Mouse (Mus musculus) frontal cortex, postnatal 36 days (tissue): ENCODE results near the gene Dnaja3.

Experiments
- DNase-seq, 2 experiments: peaks; one replicate each; pipeline ENCODE4 v3.0.0; 2022; ENCODE audit warnings: low spot score in 2 of 2

The Dnaja3 gene

DNA sequence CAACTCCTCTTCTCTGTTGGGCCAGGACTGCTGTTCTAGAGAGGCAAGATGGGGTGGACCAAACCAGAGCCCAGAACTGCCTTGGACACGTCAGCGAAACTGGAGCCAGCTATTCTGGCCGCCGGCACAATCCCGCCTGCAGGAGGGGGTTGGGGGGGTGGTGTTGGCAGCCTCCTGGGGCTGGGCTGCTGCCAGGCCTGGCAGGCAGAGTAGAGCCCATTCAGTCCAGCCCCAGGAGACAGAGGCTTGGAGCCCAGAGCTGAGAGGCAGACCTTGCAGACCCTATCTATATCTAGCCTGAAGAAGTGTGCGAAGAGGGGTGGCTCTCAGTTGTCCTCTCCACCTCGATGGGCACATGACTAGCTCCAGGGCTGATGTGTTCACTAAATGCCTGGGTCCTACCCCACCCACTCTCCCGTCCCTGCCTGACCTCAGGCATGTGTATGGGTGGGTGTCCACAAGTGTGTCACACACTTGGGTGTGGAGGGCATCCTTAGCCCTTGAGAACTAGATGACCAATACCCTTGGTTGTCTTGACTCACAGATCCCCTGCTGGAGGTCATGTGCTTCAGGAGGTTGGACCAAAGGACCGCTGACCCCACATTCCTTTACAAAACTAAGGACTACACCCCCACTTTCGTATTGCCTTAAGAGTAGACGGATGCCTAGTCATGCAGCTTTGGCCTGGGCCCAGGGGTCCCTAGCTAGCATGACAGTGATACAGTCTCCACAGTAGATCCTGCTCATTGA is 4.1 kb downstream of the Dnaja3 start:
- DNase-seq: peak; percentile 76 to 81

DNA sequence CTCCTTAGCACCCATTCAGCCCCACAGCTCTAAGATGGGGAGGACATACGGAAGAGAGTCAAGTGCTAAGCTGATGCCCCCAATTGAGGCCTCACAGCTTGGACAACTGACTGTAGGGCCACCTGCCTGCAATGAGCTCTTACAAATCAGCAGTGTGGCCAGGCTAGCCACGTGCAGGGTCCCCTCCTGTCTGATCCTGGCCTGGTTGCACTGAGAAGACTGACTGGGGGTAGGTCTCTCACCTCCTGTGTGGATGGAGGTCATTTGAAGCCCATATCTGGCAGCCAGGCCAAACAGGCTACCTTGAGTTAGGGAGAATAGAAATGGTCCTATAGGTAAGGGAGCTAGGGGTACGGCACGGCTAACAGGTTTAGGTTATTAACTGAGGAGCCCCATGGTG is 6.1 kb downstream of the Dnaja3 start:
- DNase-seq: no peak

DNA sequence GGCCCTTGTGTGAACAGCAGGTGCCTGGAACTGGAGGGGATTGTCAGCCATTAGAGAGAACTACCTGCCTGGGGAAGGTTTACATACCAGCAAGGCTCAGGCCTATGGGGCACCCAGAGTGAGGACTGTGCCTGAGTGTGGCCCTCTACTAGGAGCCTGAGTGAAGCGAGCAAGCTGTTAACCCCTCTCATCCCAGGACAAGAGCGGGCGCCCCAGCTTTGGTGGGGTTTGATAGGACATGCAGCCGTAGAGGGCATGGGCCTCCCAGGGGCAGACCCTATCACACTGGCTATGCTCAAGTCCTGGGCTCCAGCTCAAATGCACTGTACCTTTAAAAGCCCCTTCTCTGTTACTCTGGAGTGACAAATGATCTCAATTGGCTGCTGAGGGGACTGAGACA is 7.0 kb downstream of the Dnaja3 start:
- DNase-seq: no peak

DNA sequence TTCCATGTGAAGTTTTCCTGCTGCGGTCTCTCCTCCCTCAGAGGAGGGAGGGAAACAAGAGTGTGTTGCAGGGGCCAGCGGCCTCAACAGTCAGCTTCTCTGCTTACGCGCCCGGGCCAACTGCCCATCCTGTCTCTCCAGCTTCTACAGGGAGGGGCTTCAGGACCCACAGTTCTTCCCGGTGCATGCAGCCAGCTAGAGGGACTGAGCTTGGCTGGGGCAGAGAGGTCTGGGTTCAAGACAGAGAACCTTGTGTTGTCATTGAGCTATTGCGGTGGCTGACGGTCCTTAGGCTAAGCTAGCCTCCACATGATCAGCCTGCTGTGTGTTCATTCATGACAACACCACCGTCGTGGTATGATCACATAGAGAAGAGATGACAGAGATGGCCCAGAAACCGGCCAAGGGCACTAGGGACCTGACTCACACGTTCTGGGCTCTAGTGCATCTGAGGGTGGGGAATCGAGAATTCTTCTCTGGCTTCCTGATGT is 7.9 kb downstream of the Dnaja3 start:
- no peak for DNase-seq

DNA sequence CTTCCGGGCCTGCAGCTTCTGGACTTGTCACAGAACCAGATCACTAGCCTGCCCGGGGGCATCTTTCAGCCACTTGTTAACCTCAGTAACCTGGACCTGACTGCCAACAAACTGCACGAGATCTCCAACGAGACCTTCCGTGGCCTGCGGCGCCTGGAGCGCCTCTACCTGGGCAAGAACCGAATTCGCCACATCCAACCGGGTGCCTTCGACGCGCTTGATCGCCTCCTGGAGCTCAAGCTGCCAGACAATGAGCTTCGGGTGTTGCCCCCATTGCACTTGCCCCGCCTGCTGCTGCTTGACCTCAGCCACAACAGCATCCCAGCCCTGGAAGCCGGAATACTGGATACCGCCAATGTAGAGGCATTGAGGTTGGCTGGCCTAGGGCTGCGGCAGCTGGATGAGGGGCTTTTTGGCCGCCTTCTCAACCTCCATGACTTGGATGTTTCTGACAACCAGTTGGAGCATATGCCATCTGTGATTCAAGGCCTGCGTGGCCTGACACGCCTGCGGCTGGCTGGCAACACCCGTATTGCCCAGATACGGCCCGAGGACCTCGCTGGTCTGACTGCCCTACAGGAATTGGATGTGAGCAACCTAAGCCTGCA is 8.7 kb downstream of the Dnaja3 start:
- DNase-seq: no peak

DNA sequence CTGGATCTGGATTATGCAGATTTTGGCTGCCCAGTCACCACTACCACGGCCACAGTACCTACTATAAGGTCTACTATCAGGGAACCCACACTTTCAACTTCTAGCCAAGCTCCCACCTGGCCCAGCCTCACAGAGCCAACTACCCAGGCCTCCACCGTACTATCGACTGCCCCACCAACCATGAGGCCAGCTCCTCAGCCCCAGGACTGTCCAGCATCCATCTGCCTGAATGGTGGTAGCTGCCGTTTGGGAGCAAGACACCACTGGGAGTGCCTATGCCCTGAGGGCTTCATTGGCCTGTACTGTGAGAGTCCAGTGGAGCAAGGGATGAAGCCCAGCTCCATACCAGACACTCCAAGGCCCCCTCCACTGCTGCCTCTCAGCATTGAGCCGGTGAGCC is 9.4 kb downstream of the Dnaja3 start:
- DNase-seq: no peak

DNA sequence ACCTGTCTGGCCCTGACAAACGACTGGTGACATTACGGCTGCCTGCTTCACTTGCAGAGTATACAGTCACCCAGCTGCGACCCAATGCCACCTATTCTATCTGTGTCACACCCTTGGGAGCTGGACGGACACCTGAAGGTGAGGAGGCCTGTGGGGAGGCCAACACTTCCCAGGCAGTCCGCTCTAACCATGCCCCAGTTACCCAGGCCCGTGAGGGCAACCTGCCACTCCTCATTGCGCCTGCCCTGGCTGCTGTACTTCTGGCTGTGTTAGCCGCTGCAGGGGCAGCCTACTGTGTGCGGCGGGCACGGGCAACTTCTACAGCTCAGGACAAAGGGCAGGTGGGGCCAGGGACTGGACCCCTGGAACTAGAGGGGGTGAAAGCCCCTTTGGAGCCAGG is 9.9 kb downstream of the Dnaja3 start:
- DNase-seq: no peak

DNA sequence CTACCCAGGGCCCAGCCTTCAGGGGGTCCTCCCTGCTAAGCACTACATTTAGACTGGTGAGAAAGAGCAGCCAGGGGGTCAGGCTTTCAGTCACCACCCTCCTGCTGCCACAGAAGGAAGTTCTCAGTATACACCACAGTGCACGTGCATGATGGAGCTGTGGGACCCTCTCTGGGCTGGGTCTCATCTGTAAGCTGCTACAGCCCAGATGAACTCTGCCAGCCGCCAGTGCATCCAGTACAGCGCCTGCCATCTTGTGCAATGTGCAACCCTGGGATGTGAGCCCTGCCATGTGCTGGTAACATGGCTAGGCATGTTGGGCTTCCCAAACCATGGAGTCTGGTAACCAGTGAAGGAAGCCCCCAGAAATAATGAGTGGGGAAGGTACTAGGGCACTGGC is 10.4 kb downstream of the Dnaja3 start:
- DNase-seq: no peak

DNA sequence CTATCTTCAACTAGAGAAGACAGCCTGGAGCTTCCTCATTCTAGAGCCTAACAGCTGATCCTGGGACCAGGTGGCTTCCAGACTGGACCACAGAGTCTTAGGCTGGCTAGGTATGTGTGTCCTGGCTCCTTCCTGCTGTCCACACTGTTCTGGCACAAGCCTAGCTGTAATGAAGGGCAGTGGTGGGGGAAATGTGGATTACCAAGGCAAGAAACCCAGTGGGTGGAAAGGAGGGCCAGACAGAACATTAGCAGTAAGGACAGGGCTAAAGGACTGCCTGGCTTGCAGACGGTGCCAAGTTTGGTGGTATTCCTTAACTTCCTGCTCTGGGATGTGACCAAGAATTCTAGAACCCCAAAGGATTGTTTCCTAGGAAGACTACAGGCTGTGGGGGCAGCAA is 11.3 kb downstream of the Dnaja3 start:
- DNase-seq: no peak

DNA sequence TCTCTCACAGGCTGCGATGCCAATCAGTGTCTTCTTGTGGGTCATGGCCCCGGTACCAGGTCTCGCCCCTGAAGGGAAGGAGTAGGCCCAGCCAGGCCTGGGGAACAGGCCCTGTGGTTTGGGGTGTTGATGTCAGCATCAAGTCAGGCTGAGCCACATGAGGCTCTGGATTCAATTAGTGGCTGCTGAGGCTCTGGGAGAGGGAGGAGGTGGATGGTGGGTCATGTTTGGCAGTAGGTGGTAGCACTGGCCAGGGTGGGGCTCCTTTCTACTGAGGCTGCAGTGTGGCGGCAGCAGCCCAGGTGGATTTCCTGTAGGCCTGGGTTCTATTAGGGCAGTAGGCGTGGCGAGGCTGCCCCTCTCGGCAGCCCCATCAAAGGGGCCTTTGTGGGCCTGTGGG is 11.8 kb downstream of the Dnaja3 start:
- no peak for DNase-seq

DNA sequence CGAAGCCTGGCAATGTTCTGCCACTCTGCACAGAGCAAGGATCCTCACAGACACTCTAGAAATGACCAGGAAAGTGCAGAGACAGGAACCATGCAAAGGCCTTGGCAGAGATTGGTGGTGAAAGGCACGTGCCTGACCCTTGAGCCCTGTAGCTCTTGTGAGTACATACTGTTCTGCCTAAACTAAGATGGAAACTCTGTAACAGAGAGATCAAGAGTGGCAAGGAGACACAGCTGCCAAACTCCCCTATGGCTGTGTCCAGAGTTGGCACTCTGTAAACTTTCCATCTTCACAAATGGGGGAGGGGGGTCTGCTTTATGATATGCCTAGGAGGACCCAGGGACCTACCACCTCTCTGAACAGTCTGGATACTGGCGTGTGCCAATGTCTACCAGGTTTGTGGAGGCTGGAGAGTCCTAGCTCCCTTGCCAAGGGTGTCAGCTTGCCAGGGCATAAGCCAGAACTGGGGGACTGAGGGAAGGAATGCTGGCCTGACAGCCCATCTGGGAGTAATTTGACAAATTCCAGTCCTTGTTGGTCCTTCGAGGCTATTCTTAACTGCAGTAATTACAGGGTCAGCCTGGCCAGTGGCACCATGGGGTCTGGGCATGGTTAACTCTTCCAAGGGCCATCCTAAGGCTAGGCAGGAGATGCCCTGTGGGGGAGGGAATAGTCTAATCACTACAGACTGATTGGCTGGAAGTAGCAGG is 13.1 kb downstream of the Dnaja3 start:
- DNase-seq: no peak

DNA sequence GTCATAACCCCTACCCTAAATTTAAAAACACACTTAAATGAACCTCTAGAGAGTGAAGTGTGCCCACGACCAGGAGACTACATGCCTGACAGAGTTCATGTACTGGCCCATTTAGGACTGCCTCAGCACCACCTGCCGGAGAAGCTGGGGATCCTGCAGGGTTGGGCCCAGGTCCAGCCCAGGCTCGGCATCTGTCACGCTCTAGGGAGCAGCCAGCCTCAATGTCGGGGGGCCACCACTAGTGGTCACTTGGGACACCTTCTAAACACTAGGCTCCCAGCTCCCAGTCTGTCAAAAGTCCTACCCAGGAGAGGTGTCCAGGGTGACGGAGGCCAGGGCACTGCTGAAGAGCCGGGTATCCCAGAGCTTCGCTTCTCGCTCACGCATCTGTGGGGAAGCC is 14.9 kb downstream of the Dnaja3 start:
- no peak for DNase-seq

DNA sequence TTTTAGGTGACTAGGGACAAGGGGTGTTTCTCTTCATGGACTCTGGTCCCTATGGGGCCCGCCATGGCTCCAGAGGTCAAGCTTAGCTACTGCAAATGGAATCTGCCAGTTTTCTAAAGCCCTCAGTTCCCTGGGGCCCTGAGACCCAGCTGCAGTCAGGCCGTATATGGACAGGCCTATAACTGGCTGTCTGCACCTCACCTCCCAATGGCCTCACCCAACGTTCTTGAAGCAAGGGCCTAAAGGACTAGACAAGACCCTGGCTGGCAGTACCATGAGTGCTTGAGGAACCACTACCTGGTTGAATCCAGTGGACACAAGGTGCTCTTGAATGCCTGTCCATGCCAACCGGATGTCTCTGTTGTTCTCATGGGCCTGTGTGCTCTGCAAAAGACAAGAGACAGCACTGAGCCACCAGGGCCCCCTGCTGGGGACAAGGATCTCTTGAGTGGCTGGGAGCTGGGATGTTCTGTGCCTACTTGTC is 15.5 kb downstream of the Dnaja3 start:
- DNase-seq: no peak

DNA sequence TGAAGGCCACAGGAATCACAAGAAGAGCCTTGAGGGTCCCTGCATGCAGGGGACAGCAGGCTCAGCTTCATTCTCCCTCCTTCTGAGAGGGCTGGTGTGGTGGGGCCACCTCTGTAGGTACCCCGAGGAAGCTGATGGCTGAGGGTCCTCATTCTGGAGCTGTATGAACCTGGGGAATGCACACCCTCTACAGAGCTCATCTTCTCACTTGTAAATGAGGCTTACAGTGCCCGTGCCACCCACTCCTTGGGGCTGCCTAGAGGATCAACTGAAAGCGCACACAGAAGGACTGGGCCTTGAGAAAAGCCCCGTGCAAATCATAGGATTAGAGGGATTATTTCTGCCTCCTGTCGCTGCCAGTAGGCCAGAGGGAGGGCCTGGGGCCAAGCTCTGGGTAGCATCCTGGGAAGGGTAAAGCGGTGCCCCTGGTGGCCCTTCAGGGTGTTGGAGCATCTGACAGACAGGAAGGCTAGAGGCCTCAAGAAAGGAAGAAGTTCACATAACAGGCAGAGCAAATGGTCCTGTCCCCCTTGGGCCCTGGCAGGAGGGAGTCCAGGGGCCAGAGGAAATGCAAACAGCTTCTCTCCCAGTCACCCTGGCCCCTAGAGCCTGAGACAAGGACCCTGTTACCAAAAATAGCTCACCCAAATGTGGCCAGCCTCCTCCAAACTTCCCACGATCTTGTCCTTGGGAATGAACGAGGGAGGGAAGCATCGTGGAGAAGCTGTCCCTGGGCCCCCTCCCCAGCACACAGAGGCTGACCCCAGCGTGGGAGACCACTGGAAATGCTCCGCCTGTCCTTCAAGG is 16.2 kb downstream of the Dnaja3 start:
- no peak for DNase-seq

DNA sequence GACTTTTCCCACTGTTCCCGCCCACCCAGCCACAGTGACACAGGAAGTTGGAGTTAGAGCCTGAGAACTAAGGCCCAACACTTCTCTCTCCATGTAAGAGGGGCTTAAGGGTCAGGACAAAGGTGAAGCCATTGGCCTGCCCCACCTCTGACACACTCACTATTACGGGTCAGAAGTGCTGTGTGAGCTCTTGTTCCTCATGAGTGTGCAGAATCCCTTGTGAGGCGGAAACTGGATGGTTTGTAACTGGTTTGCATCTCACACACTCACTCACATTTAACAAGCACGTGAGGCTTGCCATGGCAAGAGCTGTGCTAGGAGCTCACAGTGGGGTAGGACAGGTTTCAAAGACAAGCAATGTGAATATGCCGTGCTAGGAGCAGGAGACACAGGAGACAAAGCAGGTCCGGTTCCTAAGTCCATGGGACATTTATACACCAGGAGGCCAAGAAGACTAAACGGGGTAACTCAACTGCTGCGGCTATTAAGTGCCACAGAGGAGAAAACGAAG is 16.8 kb downstream of the Dnaja3 start:
- no peak for DNase-seq

DNA sequence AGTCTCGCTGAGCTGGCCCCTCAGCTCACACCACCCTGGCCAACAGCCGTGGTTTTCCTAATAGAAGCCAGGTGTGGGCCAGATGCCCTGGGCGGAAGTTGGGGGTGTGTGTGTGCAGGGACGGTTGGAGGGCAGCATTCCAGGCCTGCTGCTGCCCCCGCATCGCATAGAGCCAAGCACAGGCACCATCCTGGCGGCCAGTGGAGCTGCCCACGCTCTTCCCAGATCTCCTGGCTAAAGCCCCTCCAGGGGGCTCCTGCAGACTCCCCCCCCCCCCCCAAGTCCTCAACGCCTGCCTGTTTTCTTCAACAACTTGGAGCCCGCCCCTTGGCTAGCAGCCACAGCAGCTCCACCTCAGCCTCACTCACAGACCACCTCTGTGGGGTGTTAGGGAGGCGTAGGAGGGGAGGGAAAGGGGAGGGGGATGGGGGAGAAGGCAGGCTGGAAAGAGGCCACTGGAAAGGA is 19.0 kb downstream of the Dnaja3 start:
- peak; percentile 49 to 53 for DNase-seq

DNA sequence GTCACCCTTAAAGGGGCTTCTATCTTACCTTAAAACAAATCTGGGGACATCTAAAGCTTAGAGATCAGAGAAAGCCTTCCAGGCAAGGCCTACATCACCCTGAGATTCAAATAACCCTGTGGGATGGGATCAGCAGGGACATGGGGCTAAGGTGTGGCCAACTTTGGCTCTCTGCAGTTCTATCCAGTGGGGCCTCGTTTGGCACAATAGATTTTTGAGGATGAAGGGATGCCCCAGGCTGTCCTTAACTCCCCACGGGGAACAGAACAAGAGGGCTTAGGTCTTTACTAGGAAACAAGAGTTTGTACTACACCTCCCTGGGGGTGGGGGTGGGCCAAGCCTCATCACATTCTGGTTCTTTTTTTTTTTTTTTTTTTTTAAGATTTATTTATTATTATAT is 19.5 kb downstream of the Dnaja3 start:
- no peak for DNase-seq

DNA sequence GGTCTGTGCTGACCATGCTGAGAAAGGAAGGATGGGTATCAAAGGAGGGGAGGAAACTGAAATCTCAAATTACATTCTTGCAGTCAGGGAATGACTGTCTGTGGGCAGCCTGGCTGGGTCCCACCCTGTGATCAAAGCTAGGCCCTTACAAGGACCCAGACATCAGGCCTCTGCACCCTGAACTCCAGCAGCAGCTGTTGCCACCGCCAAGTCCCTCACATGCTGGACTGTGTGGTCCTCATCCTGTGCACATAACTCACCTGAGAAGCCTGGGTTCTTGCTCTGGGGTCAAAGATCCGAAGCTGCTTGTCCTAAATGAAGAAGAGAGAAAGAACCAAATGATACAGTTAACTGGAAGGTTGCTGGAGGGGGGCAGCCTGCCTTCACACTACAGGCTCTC is 21.8 kb downstream of the Dnaja3 start:
- no peak for DNase-seq

DNA sequence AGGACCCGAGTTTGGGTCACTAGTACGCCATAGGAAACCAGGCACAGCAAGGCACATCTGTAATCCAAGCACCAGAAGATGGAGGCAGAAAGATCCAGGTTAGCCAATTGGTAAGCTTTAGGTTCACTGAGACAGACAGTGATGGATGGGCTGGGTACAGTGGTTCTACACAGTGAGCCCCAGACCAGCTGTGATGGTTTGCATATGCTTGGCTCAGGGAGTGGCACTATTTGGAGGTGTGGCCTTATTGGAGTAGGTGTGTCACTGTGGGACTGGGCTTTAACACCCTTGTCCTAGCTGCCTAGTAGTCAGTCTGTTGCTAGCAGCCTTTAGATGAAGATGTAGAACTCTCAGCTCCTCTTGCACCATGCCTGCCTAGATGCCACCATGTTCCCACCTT is 24.0 kb downstream of the Dnaja3 start:
- DNase-seq: no peak

DNA sequence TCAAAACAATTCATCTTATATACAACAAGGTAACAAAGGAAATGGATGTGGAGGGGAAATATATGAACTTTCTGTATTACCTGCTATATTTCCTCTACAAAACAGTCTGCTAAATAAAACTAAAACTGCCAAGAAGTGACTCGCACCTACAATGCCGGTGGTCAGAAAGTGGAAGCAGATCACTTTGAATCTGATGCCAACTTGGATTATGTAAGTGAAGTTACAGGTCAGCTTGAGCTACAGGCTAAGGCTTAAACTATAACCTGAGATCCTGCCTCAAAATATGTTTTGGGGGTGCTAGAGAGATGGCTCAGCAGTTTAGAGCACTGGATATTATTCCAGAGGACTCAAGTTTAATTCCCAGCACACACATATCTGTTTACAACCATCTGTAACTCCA is 25.9 kb downstream of the Dnaja3 start:
- no peak for DNase-seq

DNA sequence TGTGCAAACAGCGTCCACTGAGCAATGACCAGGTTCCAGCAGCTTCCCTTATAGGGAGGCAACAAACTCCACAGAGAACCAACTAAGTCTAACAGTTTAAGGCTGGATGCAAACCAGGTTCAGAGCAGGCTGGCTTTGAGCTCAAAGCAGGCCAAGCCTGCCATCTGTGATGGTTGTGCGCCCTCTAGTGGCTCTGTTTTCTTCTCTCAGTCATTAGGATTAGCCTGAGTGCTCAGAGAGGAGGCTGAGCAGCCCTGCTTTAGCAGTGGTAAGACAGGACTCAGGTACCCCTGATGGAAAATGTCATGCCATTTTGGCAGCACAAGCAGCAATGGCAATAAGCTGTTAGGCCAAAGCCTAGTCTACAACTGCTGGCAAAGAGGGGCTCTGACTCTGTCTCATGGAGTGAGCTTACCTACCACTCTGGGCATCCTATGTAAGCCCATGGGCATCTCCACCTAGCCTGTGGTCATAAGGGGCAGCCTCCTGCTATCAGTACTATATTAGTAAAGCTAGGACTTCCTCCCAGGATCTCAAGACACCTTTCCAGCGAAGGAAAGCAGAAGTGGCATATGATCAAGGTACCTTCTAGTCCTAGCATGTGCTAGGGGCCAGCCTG is 27.5 kb downstream of the Dnaja3 start:
- peak; percentile 89 to 92 for DNase-seq
